Mouse (Mus musculus) limb, embryonic 10.5 days (tissue): ENCODE results near the gene Fto. TPM values are rescaled to one million over a fixed set of nuclear protein-coding genes. Genes with fewer than 3 reads are reported as not detected.

Experiments used
- DNase-seq: peaks from one replicate; pipeline ENCODE4 v3.0.0-alpha.2; 2017; ENCODE audit warnings: low spot score
- H3K27ac ChIP-seq: fragments of 300-500 bp; sonication (generic); 2 replicates; pipeline ENCODE4 v1.5.1; 2016; ENCODE audit warnings: mild to moderate bottlenecking
- H3K27me3 ChIP-seq: fragments of 300-500 bp; sonication (generic); 2 replicates; pipeline ENCODE4 v1.6.1; 2016; ENCODE audit warnings: low read depth, mild to moderate bottlenecking; ENCODE audit not compliant: poor library complexity, severe bottlenecking
- H3K36me3 ChIP-seq: fragments of 300-500 bp; sonication (generic); 2 replicates; pipeline ENCODE4 v1.6.1; 2016; ENCODE audit warnings: mild to moderate bottlenecking, moderate library complexity
- H3K4me1 ChIP-seq: fragments of 300-500 bp; sonication (generic); 2 replicates; pipeline ENCODE4 v1.6.1; 2016
- H3K4me3 ChIP-seq: fragments of 300-500 bp; sonication (generic); 2 replicates; pipeline ENCODE4 v1.5.1; 2016; ENCODE audit warnings: mild to moderate bottlenecking, moderate library complexity
- H3K9me3 ChIP-seq: fragments of 300-500 bp; sonication (generic); replicated peaks from 2 replicates; pipeline ENCODE4 v1.6.1; 2016; ENCODE audit warnings: mild to moderate bottlenecking
- WGBS: fragments of 180-500 bp; shearing (Covaris S2); methylation state at CpG from one replicate; pipeline ENCODE4 v1.1.7; 2016; 5-methylcytosine and 5-hydroxymethylcytosine counted together
- polyA plus RNA-seq: library from polyadenylated mRNA; unstranded; fragments of >200 nt; fragmentation: Nextera tagmentation; extraction: Ambion mirVana; gene quantifications from 2 replicates; pipeline ENCODE4 v1.2.1, GENCODE M21; 2016

Gene Fto
- polyA plus RNA-seq, 1 experiment from 2014 or later: 100 TPM

GRCm38 (mm10) chr8:91524056-91524864, 210.9 kb downstream of the Fto start:
- Histone ChIP-seq H3K4me3 (no peak overlapping the region), H3K4me1 (peaks cover 54% of the 10 kb centered on the region), H3K9me3 (no peaks in the 10 kb centered on the region), H3K27me3 (peaks cover 94% of the 10 kb centered on the region), H3K36me3 (peaks cover 2% of the 10 kb centered on the region; the same call in 1 of the 2 replicates), H3K27ac (peak overlapping the region; percentile 51)
- DNase-seq: no peak
- 13% methylated on average over 16 of the region's 16 CpGs for WGBS

- Histone ChIP-seq H3K27me3 (peaks cover 94% of the 10 kb centered on the region), H3K4me3 (no peak overlapping the region), H3K9me3 (no peaks in the 10 kb centered on the region), H3K36me3 (peaks cover 2% of the 10 kb centered on the region; the same call in 1 of the 2 replicates), H3K4me1 (peaks cover 52% of the 10 kb centered on the region), H3K27ac (peak overlapping the region; percentile 51; the same call in 1 of the 2 replicates)
- peak; percentile 50 for DNase-seq
- 6% methylated on average over 4 of the region's 4 CpGs for WGBS
These were observed 211.5 kb downstream of the Fto start for GRCm38 (mm10) chr8:91524865-91525250.

GRCm38 (mm10) chr8:91525342-91525817, 212.1 kb downstream of the Fto start:
- 5% methylated on average over 10 of the region's 10 CpGs for WGBS
- Histone ChIP-seq H3K4me1 (peaks cover 49% of the 10 kb centered on the region), H3K9me3 (no peaks in the 10 kb centered on the region), H3K4me3 (no peak overlapping the region), H3K27ac (no peak overlapping the region), H3K27me3 (peaks cover 94% of the 10 kb centered on the region), H3K36me3 (peaks cover 2% of the 10 kb centered on the region; the same call in 1 of the 2 replicates)
- peak; percentile 54 for DNase-seq

- Histone ChIP-seq H3K4me1 (peaks cover 57% of the 10 kb centered on the region), H3K36me3 (no peaks in the 10 kb centered on the region; the same call in 1 of the 2 replicates), H3K4me3 (no peak overlapping the region), H3K27me3 (peaks cover 89% of the 10 kb centered on the region), H3K27ac (no peak overlapping the region), H3K9me3 (no peaks in the 10 kb centered on the region)
- no peak for DNase-seq
- 80% methylated on average over 2 of the region's 2 CpGs for WGBS
These were observed 215.6 kb downstream of the Fto start for GRCm38 (mm10) chr8:91528967-91529366.

GRCm38 (mm10) chr8:91529699-91530098, 216.4 kb downstream of the Fto start:
- H3K27me3 ChIP-seq: peaks cover 89% of the 10 kb centered on the region
- DNase-seq: no peak
- no peaks in the 10 kb centered on the region; the same call in 1 of the 2 replicates for H3K36me3 ChIP-seq
- no peaks in the 10 kb centered on the region for H3K9me3 ChIP-seq
- no peak overlapping the region for H3K4me3 ChIP-seq
- H3K4me1 ChIP-seq: peaks cover 53% of the 10 kb centered on the region
- WGBS: 87% methylated on average over 5 of the region's 5 CpGs
- H3K27ac ChIP-seq: no peak overlapping the region

GRCm38 (mm10) chr8:91530656-91531055, 217.3 kb downstream of the Fto start:
- no peak overlapping the region for H3K4me3 ChIP-seq
- H3K4me1 ChIP-seq: peaks cover 43% of the 10 kb centered on the region
- WGBS: 81% methylated on average over 8 of the region's 8 CpGs
- no peak overlapping the region for H3K27ac ChIP-seq
- no peaks in the 10 kb centered on the region; the same call in 1 of the 2 replicates for H3K36me3 ChIP-seq
- H3K9me3 ChIP-seq: no peaks in the 10 kb centered on the region
- no peak for DNase-seq
- peaks cover 95% of the 10 kb centered on the region for H3K27me3 ChIP-seq

GRCm38 (mm10) chr8:91531971-91532370, 218.6 kb downstream of the Fto start:
- Histone ChIP-seq H3K4me3 (no peak overlapping the region), H3K9me3 (no peaks in the 10 kb centered on the region), H3K36me3 (no peaks in the 10 kb centered on the region; the same call in 1 of the 2 replicates), H3K4me1 (peaks cover 30% of the 10 kb centered on the region), H3K27me3 (peaks cover 95% of the 10 kb centered on the region), H3K27ac (no peak overlapping the region)
- WGBS: 11% methylated on average over 8 of the region's 8 CpGs
- DNase-seq: peak; percentile 88

- no peak overlapping the region for H3K4me3 ChIP-seq
- peak overlapping the region; percentile 53; the same call in 1 of the 2 replicates for H3K27ac ChIP-seq
- H3K27me3 ChIP-seq: peaks cover 95% of the 10 kb centered on the region
- DNase-seq: peak; percentile 57
- H3K4me1 ChIP-seq: peaks cover 34% of the 10 kb centered on the region
- no peaks in the 10 kb centered on the region for H3K9me3 ChIP-seq
- 35% methylated on average over 18 of the region's 18 CpGs for WGBS
- H3K36me3 ChIP-seq: no peaks in the 10 kb centered on the region; the same call in 1 of the 2 replicates
These were observed 219.5 kb downstream of the Fto start for GRCm38 (mm10) chr8:91532671-91533436.

- 84% methylated on average over 5 of the region's 5 CpGs for WGBS
- no peaks in the 10 kb centered on the region for H3K9me3 ChIP-seq
- H3K27ac ChIP-seq: no peak overlapping the region
- H3K4me3 ChIP-seq: no peak overlapping the region
- no peaks in the 10 kb centered on the region for H3K36me3 ChIP-seq
- peaks cover 94% of the 10 kb centered on the region for H3K27me3 ChIP-seq
- DNase-seq: no peak
- H3K4me1 ChIP-seq: peaks cover 34% of the 10 kb centered on the region
These were observed 221.4 kb downstream of the Fto start for GRCm38 (mm10) chr8:91534752-91535151.

GRCm38 (mm10) chr8:91538109-91538508, 224.8 kb downstream of the Fto start:
- Histone ChIP-seq H3K36me3 (no peaks in the 10 kb centered on the region), H3K27ac (no peak overlapping the region), H3K27me3 (peaks cover 99% of the 10 kb centered on the region), H3K4me1 (peaks cover 16% of the 10 kb centered on the region), H3K4me3 (no peak overlapping the region), H3K9me3 (no peaks in the 10 kb centered on the region)
- WGBS: 77% methylated on average over 9 of the region's 9 CpGs
- no peak for DNase-seq

- DNase-seq: no peak
- no peaks in the 10 kb centered on the region for H3K9me3 ChIP-seq
- no peak overlapping the region for H3K27ac ChIP-seq
- H3K36me3 ChIP-seq: no peaks in the 10 kb centered on the region
- peaks cover 98% of the 10 kb centered on the region for H3K27me3 ChIP-seq
- 80% methylated on average over 5 of the region's 5 CpGs for WGBS
- H3K4me1 ChIP-seq: peaks cover 9% of the 10 kb centered on the region; the same call in 1 of the 2 replicates
- no peak overlapping the region for H3K4me3 ChIP-seq
These were observed 225.6 kb downstream of the Fto start for GRCm38 (mm10) chr8:91538892-91539291.

- Histone ChIP-seq H3K36me3 (no peaks in the 10 kb centered on the region), H3K27ac (no peak overlapping the region), H3K9me3 (no peaks in the 10 kb centered on the region), H3K4me1 (peaks cover 6% of the 10 kb centered on the region; the same call in 1 of the 2 replicates), H3K27me3 (peaks cover 98% of the 10 kb centered on the region), H3K4me3 (no peak overlapping the region)
- 88% methylated on average over 8 of the region's 8 CpGs for WGBS
- no peak for DNase-seq
These were observed 226.3 kb downstream of the Fto start for GRCm38 (mm10) chr8:91539586-91539985.

- Histone ChIP-seq H3K36me3 (no peaks in the 10 kb centered on the region), H3K27ac (no peak overlapping the region), H3K9me3 (no peaks in the 10 kb centered on the region), H3K4me1 (peaks cover 15% of the 10 kb centered on the region), H3K27me3 (peaks cover 98% of the 10 kb centered on the region), H3K4me3 (no peak overlapping the region)
- WGBS: 91% methylated on average over 3 of the region's 3 CpGs
- DNase-seq: no peak
These were observed 227.9 kb downstream of the Fto start for GRCm38 (mm10) chr8:91541229-91541628.
